Mouse (Mus musculus) kidney, postnatal 0 days (tissue): ENCODE results near the gene Cdk2ap2. TPM values are rescaled to one million over a fixed set of nuclear protein-coding genes. Genes with fewer than 3 reads are reported as not detected.

Experiments
- ATAC-seq: fragments of 200-750 bp; cut with Nextera tagmentation; replicated peaks from 2 replicates; pipeline ENCODE4 v1.8.0; 2017; ENCODE audit warnings: low read depth, moderate number of reproducible peaks, moderate TSS enrichment, moderate library complexity; ENCODE audit not compliant: low FRiP score
- DNase-seq: peaks from one replicate; pipeline ENCODE4 v3.0.0-alpha.2; 2016; ENCODE audit warnings: low spot score
- H3K27ac ChIP-seq: fragments of 300-500 bp; sonication (generic); 2 replicates; pipeline ENCODE4 v1.5.1; 2014; ENCODE audit warnings: mild to moderate bottlenecking
- H3K27me3 ChIP-seq: fragments of 300-500 bp; sonication (generic); 2 replicates; pipeline ENCODE4 v1.6.1; 2014; ENCODE audit warnings: low read length, mixed read lengths; ENCODE audit not compliant: insufficient read depth
- H3K36me3 ChIP-seq: fragments of 300-500 bp; sonication (generic); 2 replicates; pipeline ENCODE4 v1.6.1; 2014; ENCODE audit warnings: low read length, mixed read lengths; ENCODE audit not compliant: insufficient read depth
- H3K4me1 ChIP-seq: fragments of 300-500 bp; sonication (generic); replicated peaks from 2 replicates; pipeline ENCODE4 v1.6.1; 2014; ENCODE audit warnings: antibody characterized with exemption, low read length, mixed read lengths; ENCODE audit not compliant: insufficient read depth
- H3K4me2 ChIP-seq: fragments of 300-500 bp; sonication (generic); 2 replicates; pipeline ENCODE4 v1.6.1; 2014; ENCODE audit warnings: mild to moderate bottlenecking, low read length, moderate library complexity, mixed read lengths
- H3K4me3 ChIP-seq: fragments of 300-500 bp; sonication (generic); replicated peaks from 2 replicates; pipeline ENCODE4 v1.5.1; 2014; ENCODE audit warnings: low read depth, low read length
- H3K9ac ChIP-seq: fragments of 300-500 bp; sonication (generic); 2 replicates; pipeline ENCODE4 v1.6.1; 2014; ENCODE audit warnings: low read depth, low read length
- H3K9me3 ChIP-seq: fragments of 300-500 bp; sonication (generic); replicated peaks from 2 replicates; pipeline ENCODE4 v1.6.1; 2016; ENCODE audit warnings: low read length, inconsistent platforms, mixed read lengths
- CTCF ChIP-seq: IDR thresholded peaks from 2 replicates; pipeline ENCODE4 v1.5.1; 2016; ENCODE audit warnings: antibody characterized with exemption, low read depth, mild to moderate bottlenecking, moderate library complexity
- WGBS: fragments of 180-500 bp; shearing (Covaris S2); extraction: QIAGEN DNeasy Blood & Tissue Kit; methylation state at CpG from one replicate; pipeline ENCODE4 v1.1.7; 2014; 5-methylcytosine and 5-hydroxymethylcytosine counted together
- polyA plus RNA-seq: library from polyadenylated mRNA; unstranded; fragments of >200 nt; fragmentation: Nextera tagmentation; extraction: Ambion mirVana; gene quantifications from 2 replicates; pipeline ENCODE4 v1.2.1, GENCODE M21; 2015

Gene Cdk2ap2
- polyA plus RNA-seq, 1 experiment from 2014 or later, result 107 TPM

DNA sequence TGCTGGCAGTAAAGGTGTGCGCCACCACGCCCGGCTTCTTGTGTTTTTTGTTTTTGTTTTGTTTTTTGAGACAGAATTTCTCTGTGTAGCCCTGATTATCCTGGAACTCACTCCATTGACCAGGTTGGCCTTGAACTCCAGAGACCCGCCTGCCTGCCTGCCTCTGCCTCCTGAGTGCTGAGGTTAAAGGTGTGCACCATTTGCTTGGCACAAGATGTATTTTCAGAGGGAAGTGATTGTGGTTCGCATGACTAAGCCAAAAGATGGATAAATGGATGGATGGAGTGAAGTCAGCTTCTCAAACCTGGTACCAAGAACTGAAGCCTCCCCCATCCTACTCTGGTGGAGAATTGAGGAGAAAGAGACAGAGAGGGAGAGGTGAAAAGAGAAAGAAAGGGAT lies 42.4 kb upstream of the Cdk2ap2 start:
- no peak for TF ChIP-seq CTCF
- no peaks in the 10 kb centered on the region for H3K36me3 ChIP-seq
- no peak for ATAC-seq
- H3K9me3 ChIP-seq, result no peaks in the 10 kb centered on the region
- no peak overlapping the region for H3K27ac ChIP-seq
- no peak for DNase-seq
- no peak overlapping the region for H3K9ac ChIP-seq
- H3K4me1 ChIP-seq, result peaks cover 4% of the 10 kb centered on the region; the same call in 1 of the 2 replicates
- H3K4me2 ChIP-seq, result no peak overlapping the region
- H3K4me3 ChIP-seq, result no peak overlapping the region
- H3K27me3 ChIP-seq, result no peaks in the 10 kb centered on the region
- 89% methylated on average over 5 of the region's 5 CpGs for WGBS

DNA sequence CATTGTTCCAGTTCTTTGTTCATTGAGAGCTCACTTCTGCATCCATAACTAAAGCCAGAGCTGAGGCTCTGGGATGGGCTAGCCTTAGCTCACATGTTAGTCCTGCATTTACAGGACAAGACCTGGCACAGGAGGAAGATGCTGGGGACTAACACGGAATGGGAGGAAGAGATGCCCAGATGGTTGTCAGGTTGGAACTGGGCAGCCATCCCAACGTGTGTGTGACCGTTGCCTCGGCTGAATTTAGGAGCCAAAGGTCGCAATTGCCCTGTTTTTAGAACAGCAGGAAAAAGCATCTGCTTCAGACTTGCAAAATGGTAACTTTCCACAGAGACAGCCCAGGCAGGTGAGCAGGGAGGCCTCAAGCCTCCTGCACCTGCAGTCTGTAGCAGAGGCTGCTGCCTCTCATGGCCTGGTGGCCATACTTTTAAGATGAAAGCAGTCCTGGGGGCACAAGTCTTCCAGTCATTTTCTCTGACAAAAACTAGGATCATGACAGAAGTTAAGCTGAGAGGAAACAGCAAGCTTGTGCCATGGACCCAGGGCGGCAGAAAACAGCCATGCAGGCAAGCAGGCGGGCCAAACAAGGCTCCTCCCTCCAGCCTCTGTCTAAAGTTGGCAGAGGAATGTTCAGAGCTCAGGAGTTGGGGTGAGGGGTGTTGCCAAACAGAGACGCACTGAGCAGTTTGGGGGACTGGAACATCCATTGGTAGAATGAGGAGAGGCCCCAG lies 41.6 kb upstream of the Cdk2ap2 start:
- H3K27me3 ChIP-seq, result no peaks in the 10 kb centered on the region
- no peak overlapping the region for H3K27ac ChIP-seq
- DNase-seq (no peak), ATAC-seq (no peak)
- no peaks in the 10 kb centered on the region for H3K36me3 ChIP-seq
- no peak overlapping the region for H3K9ac ChIP-seq
- no peak overlapping the region for H3K4me3 ChIP-seq
- no peak overlapping the region for H3K4me2 ChIP-seq
- 63% methylated on average over 8 of the region's 8 CpGs for WGBS
- no peak for TF ChIP-seq CTCF
- H3K4me1 ChIP-seq, result peaks cover 4% of the 10 kb centered on the region; the same call in 1 of the 2 replicates
- no peaks in the 10 kb centered on the region for H3K9me3 ChIP-seq

DNA sequence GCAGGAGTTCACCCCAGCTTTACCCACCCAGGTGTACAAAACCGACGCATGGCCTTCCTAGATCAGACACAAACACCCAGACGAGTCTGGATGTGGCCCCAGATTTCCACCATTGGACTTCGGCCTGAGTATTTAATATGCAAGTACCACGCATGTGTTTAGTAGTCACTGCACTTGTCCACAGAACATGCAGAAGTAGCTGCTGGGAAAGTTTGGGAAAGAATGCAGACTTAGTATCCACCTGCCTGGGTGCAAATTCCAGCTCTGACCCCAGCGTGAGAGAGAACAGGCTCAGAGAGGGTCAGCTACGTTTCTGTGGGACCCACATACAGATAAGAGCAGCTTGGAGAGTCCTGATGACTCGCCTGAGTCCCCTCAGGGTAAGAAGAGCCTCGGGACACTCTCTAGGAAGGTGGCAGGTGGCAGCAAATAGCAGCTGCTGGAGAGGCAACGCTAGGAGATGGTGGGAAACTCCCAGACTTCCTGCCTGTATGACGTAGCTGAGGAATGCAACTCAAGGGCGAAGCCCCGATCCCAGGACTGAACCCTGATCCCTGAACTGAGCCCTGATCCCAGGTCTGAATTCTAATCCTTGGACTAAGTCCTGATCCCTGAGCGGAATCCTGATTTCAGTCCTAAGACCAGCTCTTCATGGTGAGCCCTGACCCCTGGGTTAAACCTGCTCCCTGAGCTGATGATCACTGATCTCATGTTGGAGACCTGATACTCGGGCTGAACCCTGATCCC lies 40.9 kb upstream of the Cdk2ap2 start:
- Histone ChIP-seq H3K27me3 (no peaks in the 10 kb centered on the region), H3K4me2 (no peak overlapping the region), H3K9ac (no peak overlapping the region), H3K36me3 (no peaks in the 10 kb centered on the region), H3K9me3 (no peaks in the 10 kb centered on the region), H3K27ac (no peak overlapping the region), H3K4me3 (no peak overlapping the region), H3K4me1 (peaks cover 4% of the 10 kb centered on the region; the same call in 1 of the 2 replicates)
- DNase-seq (peak; percentile 31), ATAC-seq (peak; percentile 40)
- TF ChIP-seq CTCF, result no peak
- WGBS, result 53% methylated on average over 15 of the region's 15 CpGs

DNA sequence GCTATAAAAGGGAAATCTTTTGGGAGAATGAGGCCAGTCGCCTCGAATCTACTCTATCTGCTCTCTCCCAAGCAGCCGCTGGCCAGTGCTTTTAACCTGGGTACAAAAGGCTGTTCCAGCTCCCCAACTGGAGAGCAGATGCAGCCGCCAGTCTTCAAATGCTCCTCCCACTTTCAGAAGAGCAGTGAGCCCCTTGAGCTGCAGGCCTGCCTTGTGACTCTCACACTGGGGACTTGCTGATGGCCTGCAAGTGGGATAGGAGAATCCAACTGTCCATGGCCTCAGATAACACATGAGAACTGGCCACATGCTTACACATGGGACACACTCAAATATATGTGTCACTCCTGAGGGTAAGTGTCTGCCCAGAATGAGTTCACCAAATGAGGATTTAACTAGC lies 40.3 kb upstream of the Cdk2ap2 start:
- no peak overlapping the region for H3K27ac ChIP-seq
- no peak overlapping the region for H3K9ac ChIP-seq
- no peaks in the 10 kb centered on the region for H3K36me3 ChIP-seq
- no peak for TF ChIP-seq CTCF
- no peaks in the 10 kb centered on the region for H3K27me3 ChIP-seq
- ATAC-seq, result no peak
- H3K4me2 ChIP-seq, result no peak overlapping the region
- WGBS, result 42% methylated on average over 4 of the region's 4 CpGs
- H3K4me3 ChIP-seq, result no peak overlapping the region
- DNase-seq, result no peak
- H3K4me1 ChIP-seq, result peaks cover 4% of the 10 kb centered on the region; the same call in 1 of the 2 replicates
- H3K9me3 ChIP-seq, result no peaks in the 10 kb centered on the region

DNA sequence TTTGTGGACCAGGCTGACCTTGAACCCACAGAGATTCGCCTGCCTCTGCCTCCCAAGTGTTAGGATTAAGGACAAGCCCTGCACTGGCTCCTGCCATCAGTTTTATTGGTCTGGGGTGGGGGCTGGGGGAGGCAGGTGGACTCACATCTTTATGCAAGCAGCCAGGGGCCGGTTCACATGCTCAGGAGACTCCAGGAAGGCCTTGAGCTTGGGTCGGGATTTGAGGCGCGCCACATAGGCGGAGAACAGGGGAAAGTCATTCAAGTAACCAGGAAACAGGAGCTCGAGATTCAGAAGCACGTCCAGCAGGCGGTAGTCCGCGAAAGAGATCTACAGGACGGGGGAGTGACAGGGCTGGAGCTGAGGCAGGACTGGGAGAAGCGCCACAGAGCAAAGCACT lies 39.6 kb upstream of the Cdk2ap2 start:
- 80% methylated on average over 13 of the region's 13 CpGs for WGBS
- H3K36me3 ChIP-seq, result no peaks in the 10 kb centered on the region
- no peak overlapping the region for H3K9ac ChIP-seq
- H3K27me3 ChIP-seq, result no peaks in the 10 kb centered on the region
- no peak for DNase-seq
- H3K4me3 ChIP-seq, result no peak overlapping the region
- H3K27ac ChIP-seq, result no peak overlapping the region
- no peak for TF ChIP-seq CTCF
- no peak overlapping the region for H3K4me2 ChIP-seq
- peaks cover 4% of the 10 kb centered on the region; the same call in 1 of the 2 replicates for H3K4me1 ChIP-seq
- H3K9me3 ChIP-seq, result no peaks in the 10 kb centered on the region
- ATAC-seq, result no peak

DNA sequence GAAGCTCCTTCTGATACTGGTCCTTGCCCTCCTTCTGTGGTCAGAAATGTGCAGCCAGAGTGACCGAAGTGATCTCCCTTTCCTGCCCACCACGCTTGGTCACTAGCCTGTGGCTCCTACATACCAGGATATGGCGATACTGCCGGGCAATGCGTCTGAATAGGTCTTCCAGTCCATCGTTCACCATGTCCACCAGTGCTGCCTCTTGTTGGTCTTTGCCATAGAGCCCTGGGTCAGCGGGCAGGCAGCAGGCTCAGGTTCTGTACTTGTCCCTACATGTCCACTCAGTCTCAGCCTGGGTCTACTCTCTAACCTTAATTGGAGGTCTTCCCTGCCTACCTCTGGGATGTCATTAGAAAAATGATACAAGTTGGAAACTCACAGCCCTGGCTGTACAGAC lies 39.0 kb upstream of the Cdk2ap2 start:
- Histone ChIP-seq H3K4me1 (peaks cover 4% of the 10 kb centered on the region; the same call in 1 of the 2 replicates), H3K4me2 (no peak overlapping the region), H3K27ac (no peak overlapping the region), H3K36me3 (no peaks in the 10 kb centered on the region), H3K4me3 (no peak overlapping the region), H3K9me3 (no peaks in the 10 kb centered on the region), H3K27me3 (no peaks in the 10 kb centered on the region), H3K9ac (no peak overlapping the region)
- no peak for TF ChIP-seq CTCF
- 96% methylated on average over 7 of the region's 7 CpGs for WGBS
- no peak for DNase-seq
- ATAC-seq, result no peak
